Mouse (Mus musculus): Measurements from ENCODE around the gene Rack1.

DNA sequence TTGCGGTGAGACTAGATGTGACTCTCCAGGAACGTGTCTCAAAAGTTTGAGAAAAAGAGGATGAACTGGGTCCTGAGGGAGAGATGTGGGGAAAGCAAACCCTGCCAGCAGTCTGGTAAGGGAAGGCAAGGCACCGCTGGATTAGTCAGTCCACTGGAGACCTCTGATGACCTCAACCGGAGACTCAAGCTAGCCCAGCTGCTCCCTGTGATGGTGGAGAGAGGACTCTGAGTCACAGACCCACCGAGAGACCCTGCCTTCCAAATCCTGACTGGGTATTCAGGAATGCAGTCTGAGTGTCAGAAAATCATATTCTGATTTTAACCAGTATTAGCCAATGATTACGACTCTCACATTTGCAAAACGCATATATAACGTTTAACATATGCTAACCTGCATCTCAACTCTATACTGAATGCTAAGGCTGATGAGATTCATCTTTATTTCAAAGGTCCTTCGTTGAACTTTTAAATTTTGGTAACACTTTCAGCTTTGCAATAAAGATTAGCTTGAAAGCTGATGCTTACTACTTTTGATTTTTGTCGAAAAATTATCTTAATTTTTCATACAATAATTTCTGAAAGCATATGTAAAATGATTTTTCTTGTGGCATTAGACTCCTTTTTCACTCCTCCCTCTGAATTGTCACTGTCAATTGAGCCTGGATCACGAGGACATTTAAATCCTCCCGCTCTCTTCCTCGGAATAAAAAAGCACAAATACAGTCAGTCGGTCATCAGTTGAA, 22.8 kb downstream of the Rack1 start:
- no peak for TF ChIP-seq CEBPB (IDR thresholded peaks at IDR 0.05; ENCODE audit: insufficient read depth, poor library complexity, severe bottlenecking)
- no peak for TF ChIP-seq MYOG (IDR thresholded peaks at IDR 0.05; ENCODE audit: control insufficient read depth in 1 of 3, insufficient read depth in 1 of 3, insufficient read length in 2 of 3, low read depth in 2 of 3)
- TF ChIP-seq POLR2A (IDR thresholded peaks at IDR 0.05; ENCODE audit: insufficient read length, low read depth) = no peak
- TF ChIP-seq REST (IDR thresholded peaks at IDR 0.05; ENCODE audit: insufficient read depth, insufficient read length) = no peak
- no peak for TF ChIP-seq POLR2AphosphoS2 (IDR thresholded peaks at IDR 0.05; ENCODE audit: insufficient read length, low read depth)
- TF ChIP-seq E2F4 (IDR thresholded peaks at IDR 0.05; ENCODE audit: insufficient read depth) = no peak
- no peak for TF ChIP-seq TCF12 (IDR thresholded peaks at IDR 0.05; ENCODE audit: insufficient read depth, poor library complexity, severe bottlenecking)
- no peak for TF ChIP-seq MAX (IDR thresholded peaks at IDR 0.05; ENCODE audit: low read depth)
- no peak for TF ChIP-seq USF1 (IDR thresholded peaks at IDR 0.05; ENCODE audit: low read depth)

Data from myocyte (in vitro differentiated cells).